Comparison of ENCODE assay signal across 8 mouse cellular contexts in the genomic region with DNA sequence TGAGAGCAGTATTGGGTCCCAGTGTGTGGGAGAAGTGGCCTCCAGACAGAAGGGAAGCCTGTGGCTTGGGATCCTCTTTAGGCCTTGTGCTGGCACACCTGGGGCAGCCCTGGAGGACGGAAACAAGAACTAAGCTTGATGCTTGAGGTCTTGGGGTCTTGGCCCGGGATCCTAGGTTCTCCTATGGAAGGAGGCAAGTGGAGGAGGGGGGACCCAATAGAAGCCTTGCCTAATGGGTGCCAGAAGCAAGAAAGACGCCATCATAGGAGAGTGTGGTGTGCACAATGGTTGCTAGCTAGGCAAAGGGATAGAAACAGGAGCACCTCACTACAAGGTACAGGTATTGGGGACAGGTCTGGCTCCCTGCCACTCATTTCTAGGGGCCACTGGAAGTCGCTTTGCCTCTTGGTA. TPM values are rescaled to one million over a fixed set of nuclear protein-coding genes. Genes with fewer than 3 reads are reported as not detected.
DNase-seq lines count a peak whose midpoint lies in the region; ATAC-seq and TF ChIP-seq lines count a peak whose summit lies in the region.

No protein-coding gene starts in this region.

- peaks cover 5% of the 10 kb centered on the region; the same call in 1 of the 2 replicates for H3K9me3 ChIP-seq in midbrain, embryonic 10.5 days (replicated peaks)
- H3K9me3 ChIP-seq in midbrain, postnatal 0 days (ENCODE audit: low read length) = no peaks in the 10 kb centered on the region
- peaks cover 5% of the 10 kb centered on the region; the same call in 1 of the 2 replicates for H3K9me3 ChIP-seq in hindbrain, embryonic 10.5 days
- H3K9me3 ChIP-seq in neural tube, embryonic 12.5 days = 0 out of 2 replicates have a peak, but pooled peaks cover 4% of the 10 kb centered on the region

- no peaks in the 10 kb centered on the region for H3K27me3 ChIP-seq in midbrain, embryonic 10.5 days (ENCODE audit: low read depth, poor library complexity, severe bottlenecking)
- no peaks in the 10 kb centered on the region for H3K27me3 ChIP-seq in midbrain, postnatal 0 days (ENCODE audit: insufficient read depth, low read length)
- no peaks in the 10 kb centered on the region for H3K27me3 ChIP-seq in hindbrain, embryonic 10.5 days (ENCODE audit: insufficient read depth, poor library complexity, severe bottlenecking)
- H3K27me3 ChIP-seq in neural tube, embryonic 12.5 days (replicated peaks) = no peaks in the 10 kb centered on the region

- no peak for DNase-seq in midbrain, embryonic 10.5 days (ENCODE audit: low spot score)
- no peak for DNase-seq in midbrain, postnatal 0 days (ENCODE audit: low spot score)
- peak; percentile 48 for DNase-seq in embryo, embryonic 11 days
- peak; percentile 63 for DNase-seq in hindbrain, embryonic 10.5 days (ENCODE audit: low spot score)
- no peak for DNase-seq in kidney, adult 11 months
- DNase-seq in adrenal gland, postnatal 36 days = no peak
- DNase-seq in adrenal gland, adult 8-10 months = no peak

- peak overlapping the region; percentile 98 for H3K4me3 ChIP-seq in midbrain, embryonic 10.5 days
- no peak overlapping the region for H3K4me3 ChIP-seq in midbrain, postnatal 0 days (ENCODE audit: low read depth, low read length)
- peak overlapping the region; percentile 74 for H3K4me3 ChIP-seq in hindbrain, embryonic 10.5 days
- H3K4me3 ChIP-seq in neural tube, embryonic 12.5 days = no peak overlapping the region

- H3K4me1 ChIP-seq in midbrain, embryonic 10.5 days = peaks cover 74% of the 10 kb centered on the region
- peaks cover 19% of the 10 kb centered on the region for H3K4me1 ChIP-seq in midbrain, postnatal 0 days (ENCODE audit: insufficient read depth, low read length)
- peaks cover 75% of the 10 kb centered on the region for H3K4me1 ChIP-seq in hindbrain, embryonic 10.5 days (replicated peaks)
- H3K4me1 ChIP-seq in neural tube, embryonic 12.5 days = peaks cover 60% of the 10 kb centered on the region

- WGBS in midbrain, embryonic 10.5 days = 21% methylated on average over 4 of the region's 4 CpGs
- 44% methylated on average over 4 of the region's 4 CpGs for WGBS in midbrain, postnatal 0 days
- 27% methylated on average over 4 of the region's 4 CpGs for WGBS in hindbrain, embryonic 10.5 days
- WGBS in neural tube, embryonic 12.5 days = 23% methylated on average over 4 of the region's 4 CpGs

- H3K27ac ChIP-seq in midbrain, embryonic 10.5 days (replicated peaks) = peak overlapping the region; percentile 100
- H3K27ac ChIP-seq in midbrain, postnatal 0 days (ENCODE audit: low read depth, low read length) = no peak overlapping the region
- peak overlapping the region; percentile 99 for H3K27ac ChIP-seq in hindbrain, embryonic 10.5 days
- peak overlapping the region; percentile 99 for H3K27ac ChIP-seq in neural tube, embryonic 12.5 days

- TF ChIP-seq CTCF in midbrain, postnatal 0 days (IDR thresholded peaks at IDR 0.05) = no peak

- no peak for ATAC-seq in midbrain, postnatal 0 days (ENCODE audit: low FRiP score)
- no peak for ATAC-seq in neural tube, embryonic 12.5 days (ENCODE audit: low FRiP score, low read depth)

- no peak overlapping the region for H3K4me2 ChIP-seq in midbrain, postnatal 0 days (ENCODE audit: low read depth, low read length, poor library complexity, severe bottlenecking)
- peak overlapping the region; percentile 92 for H3K4me2 ChIP-seq in neural tube, embryonic 12.5 days (replicated peaks)

- peaks cover 20% of the 10 kb centered on the region for H3K36me3 ChIP-seq in midbrain, embryonic 10.5 days
- H3K36me3 ChIP-seq in midbrain, postnatal 0 days (ENCODE audit: insufficient read depth, low read length) = peaks cover 6% of the 10 kb centered on the region; the same call in 1 of the 2 replicates
- H3K36me3 ChIP-seq in hindbrain, embryonic 10.5 days = peaks cover 23% of the 10 kb centered on the region
- peaks cover 15% of the 10 kb centered on the region for H3K36me3 ChIP-seq in neural tube, embryonic 12.5 days

- no peak overlapping the region for H3K9ac ChIP-seq in midbrain, postnatal 0 days (replicated peaks; ENCODE audit: low read length, poor library complexity, severe bottlenecking)
- peak overlapping the region; percentile 99; the same call in 1 of the 2 replicates for H3K9ac ChIP-seq in neural tube, embryonic 12.5 days

RNA-seq across cellular contexts. Expression of a gene that starts 0.7 kb away (rescaled TPM):
- 62.2 and 73.1 TPM in 2 replicates for polyA plus RNA-seq in midbrain, embryonic 10.5 days (2016; fragmentation: Nextera tagmentation; extraction: Ambion mirVana)
- total RNA-seq in midbrain, postnatal 0 days (2014; rRNA removed) = 40.7 and 53.1 TPM in 2 replicates
- polyA plus RNA-seq in midbrain, postnatal 0 days (2015; fragmentation: Nextera tagmentation; extraction: Ambion mirVana) = 8.9 and 9.7 TPM in 2 replicates
- polyA plus RNA-seq in hindbrain, embryonic 10.5 days (2016; fragmentation: Nextera tagmentation; extraction: Ambion mirVana) = 72.0 and 79.1 TPM in 2 replicates
- 75.5 and 84.8 TPM in 2 replicates for polyA plus RNA-seq in neural tube, embryonic 12.5 days (2016; fragmentation: Nextera tagmentation; extraction: Ambion mirVana)
- 1 to 10 TPM; 2.0 to 4.4 TPM for total RNA-seq in adrenal gland, postnatal 36 days (2021)
- total RNA-seq in adrenal gland, adult 8-10 months (2022) = 1 to 10 TPM; 3.8 to 7.5 (median 5.3) TPM

RNA-seq across cellular contexts. Expression of a gene that starts 25.4 kb away (rescaled TPM):
- 105 and 107 TPM in 2 replicates for polyA plus RNA-seq in midbrain, embryonic 10.5 days (2016; fragmentation: Nextera tagmentation; extraction: Ambion mirVana)
- total RNA-seq in midbrain, postnatal 0 days (2014; rRNA removed) = 58.3 and 62.5 TPM in 2 replicates
- 45.6 and 46.1 TPM in 2 replicates for polyA plus RNA-seq in midbrain, postnatal 0 days (2015; fragmentation: Nextera tagmentation; extraction: Ambion mirVana)
- 89.8 and 96.5 TPM in 2 replicates for polyA plus RNA-seq in hindbrain, embryonic 10.5 days (2016; fragmentation: Nextera tagmentation; extraction: Ambion mirVana)
- 74.0 and 76.0 TPM in 2 replicates for polyA plus RNA-seq in neural tube, embryonic 12.5 days (2016; fragmentation: Nextera tagmentation; extraction: Ambion mirVana)
- 10 to 100 TPM; 18.6 to 25.6 TPM for total RNA-seq in adrenal gland, postnatal 36 days (2021)
- 10 to 100 TPM; 20.9 to 27.4 (median 24.4) TPM for total RNA-seq in adrenal gland, adult 8-10 months (2022)

RNA-seq across cellular contexts. Expression of a gene that starts 49.0 kb away (rescaled TPM):
- polyA plus RNA-seq in midbrain, embryonic 10.5 days (2016; fragmentation: Nextera tagmentation; extraction: Ambion mirVana) = 895 and 900 TPM in 2 replicates
- total RNA-seq in midbrain, postnatal 0 days (2014; rRNA removed) = 1,114 and 1,471 TPM in 2 replicates
- 1,645 and 1,756 TPM in 2 replicates for polyA plus RNA-seq in midbrain, postnatal 0 days (2015; fragmentation: Nextera tagmentation; extraction: Ambion mirVana)
- polyA plus RNA-seq in hindbrain, embryonic 10.5 days (2016; fragmentation: Nextera tagmentation; extraction: Ambion mirVana) = 914 and 944 TPM in 2 replicates
- polyA plus RNA-seq in neural tube, embryonic 12.5 days (2016; fragmentation: Nextera tagmentation; extraction: Ambion mirVana) = 822 and 941 TPM in 2 replicates
- total RNA-seq in adrenal gland, postnatal 36 days (2021) = 1,000 to 10,000 TPM; 1,022 to 1,091 TPM
- total RNA-seq in adrenal gland, adult 8-10 months (2022) = 100 to 1,000 TPM; 725 to 927 (median 846) TPM

Comparison
In these comparisons a context has a peak if more than half of its experiments do, and no peak if none do; other contexts are left out.
1. H3K4me3 ChIP-seq: peak in midbrain, embryonic 10.5 days (single experiment) and hindbrain, embryonic 10.5 days (single experiment); none in midbrain, postnatal 0 days (single experiment) and neural tube, embryonic 12.5 days (single experiment).
2. DNase-seq: peak in embryo, embryonic 11 days (single experiment) and hindbrain, embryonic 10.5 days (single experiment); none in midbrain, embryonic 10.5 days (single experiment), midbrain, postnatal 0 days (single experiment), kidney, adult 11 months (single experiment), adrenal gland, postnatal 36 days (0 of 2) and adrenal gland, adult 8-10 months (single experiment).